Mouse (Mus musculus) CD8-positive naive resting alpha-beta T cell, adult 2 months (primary cell): ENCODE data around the gene Eapp.
"Not testable (repeated sequence)": the region's sequence is repeated elsewhere in the genome, so short reads cannot be mapped to it uniquely, and the experiment has no call there.

ENCODE experiments used
- DNase-seq, 2 experiments: peaks; one replicate each; pipeline ENCODE4 v3.0.0; 2022; ENCODE audit warnings: low read depth in 2 of 2, low spot score in 2 of 2

Gene Eapp

GRCm38 (mm10) chr12:54689082-54689481 lies 6.6 kb downstream of the Eapp start:
- no peak for DNase-seq

GRCm38 (mm10) chr12:54683182-54683581 lies 12.5 kb downstream of the Eapp start:
- no peak for DNase-seq

- DNase-seq, result no peak
Observed at GRCm38 (mm10) chr12:54676709-54677108, 19.0 kb downstream of the Eapp start.

- no peak for DNase-seq
Observed at GRCm38 (mm10) chr12:54675396-54675795, 20.3 kb downstream of the Eapp start.

- DNase-seq, result no peak
Observed at GRCm38 (mm10) chr12:54671262-54671661, 24.4 kb downstream of the Eapp start.

- no peak for DNase-seq
Observed at GRCm38 (mm10) chr12:54668141-54668540, 27.6 kb downstream of the Eapp start.

- DNase-seq, result no peak
Observed at GRCm38 (mm10) chr12:54665526-54665925, 30.2 kb downstream of the Eapp start.

- DNase-seq, result not testable (repeated sequence)
Observed at GRCm38 (mm10) chr12:54661470-54661869, 34.2 kb downstream of the Eapp start.

GRCm38 (mm10) chr12:54659901-54660300 lies 35.8 kb downstream of the Eapp start:
- DNase-seq, result no peak

GRCm38 (mm10) chr12:54658425-54659092 lies 37.1 kb downstream of the Eapp start:
- DNase-seq, result no peak

- no peak for DNase-seq
Observed at GRCm38 (mm10) chr12:54657951-54658350, 37.7 kb downstream of the Eapp start.

- no peak for DNase-seq
Observed at GRCm38 (mm10) chr12:54657226-54657625, 38.5 kb downstream of the Eapp start.

GRCm38 (mm10) chr12:54656396-54657171 lies 39.1 kb downstream of the Eapp start, which contains the start of gene Sptssa:
Gene Sptssa, minus strand, starts transcription at chr12:54656573.
- DNase-seq, result peak; percentile 88 to 89

GRCm38 (mm10) chr12:54656039-54656395 lies 39.7 kb downstream of the Eapp start:
- no peak for DNase-seq

- no peak for DNase-seq
Observed at GRCm38 (mm10) chr12:54655292-54656038, 40.2 kb downstream of the Eapp start.

GRCm38 (mm10) chr12:54654741-54655140 lies 41.0 kb downstream of the Eapp start:
- no peak for DNase-seq

GRCm38 (mm10) chr12:54654141-54654540 lies 41.6 kb downstream of the Eapp start:
- no peak for DNase-seq

- no peak for DNase-seq
Observed at GRCm38 (mm10) chr12:54652346-54652745, 43.4 kb downstream of the Eapp start.

GRCm38 (mm10) chr12:54651820-54652219 lies 43.9 kb downstream of the Eapp start:
- DNase-seq, result no peak

- DNase-seq, result no peak
Observed at GRCm38 (mm10) chr12:54651158-54651557, 44.5 kb downstream of the Eapp start.

GRCm38 (mm10) chr12:54644947-54645346 lies 50.8 kb downstream of the Eapp start:
- no peak for DNase-seq
